Mouse (Mus musculus) NIH3T3 (cell line): ENCODE data around the gene Ndufs2.
A peak's percentile ranks its signal among the peaks of the same experiment; 100 is the strongest.

Source experiments
- DNase-seq: peaks from one replicate; pipeline ENCODE4 v3.0.0-alpha.2; 2012; ENCODE audit warnings: low read depth

The Ndufs2 gene

DNA sequence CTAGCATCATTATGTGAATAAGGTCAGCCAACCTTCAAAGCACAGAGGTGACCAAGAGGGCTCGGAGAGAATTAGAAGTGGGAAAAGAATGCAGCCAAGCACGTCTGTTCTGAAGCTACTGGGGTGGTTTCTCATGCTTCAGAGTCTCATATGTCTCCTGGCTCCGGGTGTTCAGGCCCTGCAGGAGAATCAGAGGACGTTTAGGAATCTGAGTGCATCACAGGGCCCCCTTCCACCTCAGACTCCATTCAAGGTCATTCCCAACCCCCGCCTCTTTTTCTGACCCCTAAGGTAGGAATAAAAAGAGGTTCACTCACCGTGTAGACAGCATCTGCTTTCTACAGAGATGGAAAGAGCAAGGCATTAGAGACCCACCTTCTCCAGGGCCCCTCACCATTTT is 21.4 kb downstream of the Ndufs2 start:
- DNase-seq: no peak

GRCm38 (mm10) chr1:171227879-171228278 is 23.3 kb downstream of the Ndufs2 start:
- DNase-seq: no peak

DNA sequence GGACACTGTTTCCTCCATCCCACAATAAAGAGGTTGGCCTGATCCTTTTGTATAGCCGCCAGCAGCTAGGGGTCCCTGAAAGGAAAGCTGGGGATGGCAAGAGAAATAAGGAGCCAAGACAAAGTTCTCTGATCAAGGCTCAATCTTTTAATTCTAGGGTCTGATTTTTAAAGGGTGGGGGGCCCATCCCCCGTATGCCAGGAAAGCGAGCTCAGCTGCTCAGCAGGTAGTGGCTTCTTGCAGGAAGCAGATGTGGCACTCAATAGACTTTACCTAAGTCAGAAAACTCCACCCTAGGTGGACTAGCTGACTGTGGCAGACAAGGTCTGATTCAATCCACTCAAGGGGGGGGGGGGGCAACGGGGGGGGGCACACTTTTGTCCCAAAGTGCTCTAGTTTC is 24.4 kb downstream of the Ndufs2 start:
- no peak for DNase-seq

GRCm38 (mm10) chr1:171224857-171225256 is 26.3 kb downstream of the Ndufs2 start, which contains the start of gene Apoa2:
Gene Apoa2, plus strand, starts transcription at chr1:171225054.
- DNase-seq: no peak

DNA sequence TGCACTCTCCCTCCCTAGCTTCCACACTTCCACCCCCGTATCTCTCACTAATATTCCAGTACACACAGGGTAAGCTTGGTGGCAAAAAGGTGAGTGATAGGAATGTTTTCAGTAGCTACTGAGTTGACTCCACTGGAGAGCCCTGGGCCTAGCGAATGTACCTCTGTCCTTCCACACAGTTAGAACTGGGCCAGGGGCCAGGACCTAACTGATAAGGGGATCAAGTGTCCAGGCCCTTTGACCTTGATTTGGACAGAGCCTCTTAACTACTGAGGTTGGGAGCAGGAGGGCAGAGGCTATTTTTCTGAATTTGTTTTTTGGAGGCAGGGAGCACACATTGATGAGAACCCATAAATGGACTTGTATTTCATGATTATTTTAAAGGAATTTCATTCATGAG is 27.4 kb downstream of the Ndufs2 start:
- no peak for DNase-seq

- DNase-seq: no peak
Measured at GRCm38 (mm10) chr1:171223168-171223567, 28.0 kb downstream of the Ndufs2 start.

DNA sequence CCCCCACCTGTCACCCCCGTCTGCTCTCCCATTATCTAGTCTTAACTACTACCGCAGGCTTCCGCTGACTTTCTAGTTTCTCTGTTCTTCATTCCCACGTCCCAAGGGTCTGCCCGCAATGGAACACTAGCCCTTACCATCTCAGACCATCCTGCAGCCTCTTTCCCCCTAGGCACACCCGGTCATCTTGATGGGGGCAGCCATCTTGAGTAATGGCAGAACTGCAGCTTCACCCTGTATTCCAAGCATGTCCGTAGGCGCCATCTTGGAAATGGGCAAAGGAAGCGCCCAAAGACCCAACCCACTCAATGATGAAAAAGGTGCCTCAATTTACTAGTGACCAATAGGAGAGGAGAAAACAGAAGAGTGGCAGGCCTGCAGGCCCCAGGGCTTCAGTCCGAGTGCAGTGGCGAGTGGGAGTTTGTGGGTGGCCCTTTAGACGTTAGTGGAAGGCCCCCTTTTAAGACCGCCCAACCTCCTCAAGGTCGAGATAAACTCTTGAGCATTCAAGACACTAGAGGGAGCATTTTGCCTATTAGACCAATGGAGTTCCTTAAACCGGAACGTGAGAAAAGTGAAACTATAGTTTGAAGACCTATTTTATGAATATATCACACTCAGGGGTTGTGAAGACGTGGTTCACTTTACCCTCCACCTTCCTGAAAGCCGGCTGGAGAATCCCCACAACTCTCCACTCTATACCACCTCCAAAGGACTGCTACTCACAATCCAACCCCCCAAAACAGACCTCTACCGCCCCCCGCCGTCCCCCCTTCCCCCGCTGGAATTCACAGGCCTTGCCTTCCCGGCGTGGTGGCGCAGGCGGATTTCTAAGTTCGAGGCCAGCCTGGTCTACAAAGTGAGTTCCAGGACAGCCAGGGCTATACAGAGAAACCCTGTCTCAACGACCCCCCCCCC is 28.7 kb downstream of the Ndufs2 start, which contains the start of gene Tomm40l:
TSS of gene Tomm40l (minus strand) at position 277 of the 918 bp plus-strand sequence.
- peak; percentile 97 for DNase-seq

GRCm38 (mm10) chr1:171221281-171222193 is 29.7 kb downstream of the Ndufs2 start:
- no peak for DNase-seq

DNA sequence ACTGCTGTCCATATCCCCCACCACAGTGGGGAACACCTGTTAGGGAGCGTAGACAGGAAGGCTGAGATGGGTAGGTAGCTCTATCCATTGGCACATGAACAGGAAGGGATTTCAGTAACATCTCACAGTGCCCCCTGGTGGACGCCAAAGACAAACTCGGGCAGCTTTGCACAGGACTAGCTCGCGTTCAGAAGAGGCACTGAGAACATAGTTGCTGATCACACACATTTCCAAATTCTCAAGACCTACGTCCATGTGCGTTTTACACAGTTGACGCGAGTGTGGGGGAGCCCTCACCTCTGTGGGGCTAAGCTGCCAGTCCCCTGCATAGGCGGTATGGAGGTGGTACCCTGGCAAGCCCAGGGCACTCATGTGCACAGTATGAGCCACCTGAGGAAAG is 30.3 kb downstream of the Ndufs2 start:
- DNase-seq: peak; percentile 95

- no peak for DNase-seq
Measured at GRCm38 (mm10) chr1:171216241-171216955, 34.8 kb downstream of the Ndufs2 start.

- DNase-seq: no peak
Measured at GRCm38 (mm10) chr1:171213801-171214496, 37.2 kb downstream of the Ndufs2 start, which contains the start of gene Nr1i3. Gene Nr1i3, plus strand, starts transcription at chr1:171213970.

DNA sequence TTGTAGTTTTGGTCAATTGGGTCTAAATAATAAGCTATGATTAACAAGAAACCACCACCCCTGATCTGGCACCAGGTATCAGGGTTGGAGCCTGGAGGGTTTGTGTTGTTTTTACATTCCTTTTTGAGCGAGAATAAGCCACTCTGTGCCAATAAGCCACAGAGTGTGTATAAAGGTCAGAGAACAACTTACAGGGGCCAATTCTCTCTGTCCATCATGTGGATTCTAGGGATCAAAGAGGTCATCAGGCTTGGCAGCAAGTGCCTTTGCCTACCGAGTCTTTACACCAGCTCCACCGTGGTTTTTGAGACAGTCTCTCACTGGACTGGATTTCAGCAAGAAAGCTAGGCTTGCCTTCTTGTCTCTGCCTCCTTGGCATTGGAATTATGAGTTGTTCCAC is 38.3 kb downstream of the Ndufs2 start:
- no peak for DNase-seq

- DNase-seq: no peak
Measured at GRCm38 (mm10) chr1:171209409-171209808, 41.8 kb downstream of the Ndufs2 start.

GRCm38 (mm10) chr1:171205704-171206493 is 45.3 kb downstream of the Ndufs2 start:
- DNase-seq: no peak

DNA sequence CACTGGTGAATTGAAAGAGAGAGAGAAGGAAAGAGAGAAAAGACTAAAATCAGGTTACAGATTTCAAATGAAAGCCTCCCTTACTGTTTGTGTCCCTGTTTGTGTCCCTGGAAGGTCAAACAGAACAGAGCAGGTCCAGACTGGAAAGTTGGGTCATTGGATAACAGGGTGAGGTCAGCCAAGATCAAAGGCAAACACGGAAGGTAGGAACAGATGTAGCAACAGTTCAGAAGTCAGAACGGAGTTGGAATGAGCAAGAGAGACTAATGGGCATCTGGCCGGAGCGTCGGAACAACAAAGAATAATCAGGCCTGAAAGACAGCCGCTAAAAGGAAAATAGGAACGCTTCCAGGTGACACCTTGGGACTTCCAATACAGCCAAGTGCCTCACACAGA is 46.9 kb downstream of the Ndufs2 start:
- no peak for DNase-seq

DNA sequence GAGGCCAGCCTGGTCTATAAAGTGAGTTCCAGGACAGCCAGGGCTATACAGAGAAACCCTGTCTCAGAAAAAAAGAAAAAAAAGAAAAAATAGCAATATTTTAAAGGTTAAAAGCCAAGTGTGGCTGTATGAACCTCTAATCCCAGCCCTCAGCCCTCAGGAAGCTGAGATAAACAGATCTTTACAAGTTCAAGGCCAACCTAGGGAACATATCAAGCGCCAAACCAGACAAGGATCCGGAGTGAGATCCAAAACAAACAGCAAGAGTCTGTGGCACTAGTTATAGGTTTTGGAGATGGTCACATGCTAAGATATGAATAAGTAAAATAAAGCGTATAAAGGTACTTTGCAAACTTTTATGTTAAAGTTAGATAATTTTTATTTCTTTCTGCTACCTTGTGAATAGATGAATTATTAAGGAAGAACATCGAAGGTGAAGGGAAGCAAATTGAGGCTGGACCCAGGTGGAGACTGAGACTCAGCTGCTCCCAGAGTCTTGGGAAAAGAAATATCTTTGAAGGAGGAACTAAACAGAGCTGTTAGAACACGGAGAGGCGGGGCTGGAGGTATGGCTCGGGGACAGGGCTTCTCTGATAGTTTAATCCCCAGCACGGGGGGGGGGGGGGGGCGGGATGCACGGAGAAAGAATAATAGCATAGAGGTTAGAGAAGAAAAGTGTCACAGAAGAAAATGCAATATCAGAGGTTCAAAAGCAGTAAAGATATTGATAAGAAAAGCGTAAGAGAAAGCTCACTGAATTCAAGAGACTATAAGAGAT is 47.5 kb downstream of the Ndufs2 start:
- no peak for DNase-seq

GRCm38 (mm10) chr1:171200769-171201168 is 50.4 kb downstream of the Ndufs2 start:
- no peak for DNase-seq

GRCm38 (mm10) chr1:171199532-171199931 is 51.7 kb downstream of the Ndufs2 start:
- no peak for DNase-seq

DNA sequence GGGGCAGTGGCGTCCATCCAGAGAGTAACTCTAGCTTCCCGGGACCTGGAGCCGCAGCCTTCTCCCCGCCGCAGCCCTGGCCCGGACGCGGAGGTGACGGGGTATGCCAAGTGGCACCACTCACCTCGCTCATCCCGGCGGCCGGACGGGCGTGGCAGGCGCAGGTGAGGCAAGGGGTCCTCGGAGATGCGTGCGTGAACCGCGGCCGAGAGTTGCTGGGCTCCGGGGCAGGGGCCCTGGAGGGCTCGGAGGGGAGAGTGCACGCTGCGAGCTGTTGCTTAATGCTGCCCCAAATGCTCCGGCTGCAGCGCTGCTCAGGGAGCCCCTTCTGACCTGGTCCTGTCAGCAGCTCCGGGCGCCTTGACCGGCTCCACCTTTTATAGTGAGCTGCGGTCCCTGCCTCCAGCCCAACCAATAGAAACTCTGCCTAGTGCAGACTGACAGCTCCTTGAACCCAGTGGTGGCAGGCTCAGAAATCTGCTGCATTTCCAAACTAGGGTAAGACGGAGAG is 55.2 kb downstream of the Ndufs2 start, which contains the start of gene Pcp4l1:
TSS of gene Pcp4l1 (minus strand) at position 382 of the 511 bp plus-strand sequence.
- no peak for DNase-seq
